Mouse (Mus musculus): ENCODE data around the gene Repin1. TPM values are rescaled to one million over a fixed set of nuclear protein-coding genes. Genes with fewer than 3 reads are reported as not detected.
"Not testable (repeated sequence)": the region's sequence is repeated elsewhere in the genome, so short reads cannot be mapped to it uniquely, and the experiment has no call there.

Gene Repin1
- total RNA-seq, 2 experiments from 2014 or later: 48.5 to 50.5 TPM

DNA sequence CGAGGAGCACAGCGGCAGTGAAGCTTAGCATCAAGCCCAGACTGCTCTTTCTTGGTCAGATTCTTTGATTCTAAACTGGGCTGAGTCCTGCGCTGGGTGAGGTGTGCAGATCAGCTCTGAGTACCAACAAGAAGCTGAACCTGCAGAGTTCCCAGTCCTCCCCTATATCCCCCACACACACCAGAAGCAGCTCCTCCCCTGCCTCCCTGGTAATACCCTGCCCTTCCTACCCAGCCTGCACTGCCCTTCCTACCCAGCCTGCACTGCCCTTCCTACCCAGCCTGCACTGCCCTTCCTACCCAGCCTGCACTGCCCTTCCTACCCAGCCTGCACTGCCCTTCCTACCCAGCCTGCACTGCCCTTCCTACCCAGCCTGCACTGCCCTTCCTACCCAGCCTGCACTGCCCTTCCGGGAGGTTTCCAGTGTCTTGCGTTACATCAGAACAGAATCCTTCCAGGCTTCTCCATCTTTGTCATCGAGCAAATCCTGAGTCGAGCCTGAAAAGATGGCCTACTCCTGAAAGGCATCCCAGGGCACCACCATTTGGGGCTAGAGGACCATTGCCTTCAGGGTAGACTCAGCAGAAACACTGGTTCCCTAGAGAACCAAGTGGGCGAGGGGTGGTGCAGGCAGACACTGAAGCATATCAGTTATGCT, 28.6 kb downstream of the Repin1 start:
- not testable (repeated sequence) for DNase-seq

DNA sequence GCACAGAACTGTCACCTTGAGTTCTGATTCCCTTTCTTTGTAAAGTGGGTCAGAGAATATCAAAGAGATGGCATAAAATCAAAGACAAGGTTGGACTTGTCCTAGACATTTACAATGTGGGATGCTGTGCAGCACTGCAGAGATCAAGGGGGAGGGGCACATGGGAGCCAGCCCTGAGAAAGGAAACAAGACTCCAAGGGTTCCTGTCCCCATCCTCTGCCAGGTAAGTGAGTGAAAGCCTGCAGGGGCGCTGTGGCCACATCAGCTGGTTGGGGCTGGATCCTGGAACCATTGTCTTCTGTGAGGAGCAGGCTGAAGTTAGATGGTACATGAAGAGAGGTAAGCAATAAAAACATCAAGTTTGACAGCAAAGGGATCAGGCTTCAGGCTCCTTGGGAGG, 29.8 kb downstream of the Repin1 start:
- peak; percentile 63 to 75 for DNase-seq

GRCm38 (mm10) chr6:48626464-48626863, 32.8 kb downstream of the Repin1 start, which contains the start of gene AI854703:
AI854703 (plus strand) TSS chr6:48626764.
- DNase-seq: no peak

DNA sequence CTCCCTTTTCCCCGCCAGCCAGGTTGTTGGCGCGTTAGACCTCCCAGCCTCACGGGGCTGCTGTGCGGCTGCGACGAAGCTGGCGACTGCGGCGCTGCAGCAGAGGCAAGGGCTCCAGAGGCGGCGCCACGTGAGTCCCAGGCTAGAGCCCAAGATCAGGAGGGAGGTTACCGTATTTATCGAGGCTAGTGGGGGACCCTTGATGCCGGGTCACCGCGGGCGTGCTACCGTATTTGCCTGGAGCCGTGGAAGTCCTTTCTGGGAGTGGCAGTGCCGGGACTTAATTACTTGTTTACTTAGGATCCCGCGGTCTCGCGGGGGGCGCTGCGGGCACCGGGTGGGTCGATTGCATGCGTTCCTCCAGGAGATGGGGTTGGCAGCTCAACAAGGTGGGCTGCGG, 33.3 kb downstream of the Repin1 start:
- peak; percentile 68 to 79 for DNase-seq

DNA sequence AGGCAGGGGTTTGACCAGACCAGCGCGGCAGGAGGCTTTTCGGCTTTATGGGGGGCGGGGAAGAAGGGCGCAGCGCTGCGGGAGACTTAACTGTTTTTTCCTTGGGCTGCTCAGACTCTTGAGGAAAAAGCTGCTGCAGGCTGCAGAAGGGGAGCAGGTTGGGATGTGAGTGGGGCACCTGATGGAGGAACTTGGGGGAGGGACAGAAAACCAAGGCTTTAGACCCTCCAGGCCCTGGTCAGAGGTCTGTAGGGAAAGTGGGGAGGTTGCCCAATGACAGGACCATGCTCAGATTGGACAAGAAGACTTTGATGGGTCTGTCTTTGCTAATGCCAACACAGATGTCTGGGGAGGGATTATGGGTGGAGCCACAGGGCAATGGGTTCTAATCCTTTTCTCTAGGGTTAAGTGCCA, 33.8 kb downstream of the Repin1 start:
- peak in 1 of 2 experiments; percentile 28 for DNase-seq

GRCm38 (mm10) chr6:48628377-48628776, 34.7 kb downstream of the Repin1 start:
- DNase-seq: no peak

- DNase-seq: peak; percentile 21 to 34
Measured at GRCm38 (mm10) chr6:48628808-48629660, 35.4 kb downstream of the Repin1 start.

DNA sequence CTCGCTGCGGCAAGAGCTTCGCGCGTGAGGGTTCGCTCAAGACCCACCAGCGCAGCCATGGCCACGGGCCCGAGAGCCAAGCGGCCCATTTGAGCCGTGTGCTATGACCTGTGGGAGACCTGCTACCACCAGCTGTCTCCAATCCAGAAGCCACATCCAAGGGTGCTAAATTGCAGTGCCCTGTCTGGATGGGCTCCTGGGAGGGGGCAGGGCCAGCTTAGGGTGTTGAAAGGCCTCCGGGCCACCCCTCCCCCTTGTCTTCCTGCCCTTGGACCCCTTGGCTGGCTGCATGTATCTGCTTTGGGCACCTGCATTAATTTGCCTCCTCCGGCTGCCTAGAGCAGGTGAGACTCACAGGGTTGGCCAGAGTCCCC, 36.0 kb downstream of the Repin1 start:
- DNase-seq: no peak

- no peak for DNase-seq
Measured at GRCm38 (mm10) chr6:48630831-48631230, 37.1 kb downstream of the Repin1 start.

DNA sequence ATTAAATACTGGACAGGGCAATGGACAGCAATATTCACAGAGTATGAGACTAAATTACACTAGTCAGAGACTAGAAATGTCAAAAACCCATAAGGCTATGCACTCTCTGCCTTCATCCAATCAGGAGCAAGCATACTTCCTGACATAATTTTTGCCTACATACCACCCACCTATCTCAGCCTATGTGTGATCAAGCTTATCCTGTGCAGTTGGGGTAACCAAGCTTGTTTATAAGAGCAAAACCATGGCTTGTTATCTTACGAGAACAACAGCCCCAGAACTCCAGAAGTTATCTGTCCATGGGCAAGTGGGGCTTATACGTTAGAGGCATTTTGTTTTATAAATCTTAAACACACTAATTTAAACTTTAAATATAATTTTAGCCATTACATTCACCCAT, 41.4 kb downstream of the Repin1 start:
- no peak for DNase-seq

DNA sequence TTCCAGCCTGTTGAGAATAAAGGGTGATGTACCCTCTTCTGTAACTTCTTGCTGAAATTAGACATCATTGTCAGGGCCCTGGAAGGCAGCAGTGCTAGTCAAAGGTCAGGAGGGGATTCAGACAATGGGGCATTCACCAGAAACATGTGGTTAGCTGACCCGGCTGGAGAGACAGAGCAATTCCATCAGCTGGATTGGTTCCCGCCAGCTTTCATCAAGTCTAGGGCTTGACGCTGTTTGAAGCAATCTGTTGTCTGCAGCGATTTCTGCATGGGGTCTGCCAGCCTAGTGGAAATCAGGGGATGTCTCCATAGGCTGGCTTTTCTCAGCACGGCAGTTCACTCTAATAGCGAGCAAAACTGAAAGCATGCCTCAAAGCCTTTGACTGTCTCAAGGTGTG, 42.8 kb downstream of the Repin1 start:
- no peak for DNase-seq

GRCm38 (mm10) chr6:48637811-48638500, 44.3 kb downstream of the Repin1 start:
- no peak for DNase-seq

- DNase-seq: no peak
Measured at GRCm38 (mm10) chr6:48638553-48638952, 44.9 kb downstream of the Repin1 start.

- no peak for DNase-seq
Measured at GRCm38 (mm10) chr6:48641391-48641790, 47.7 kb downstream of the Repin1 start.

DNA sequence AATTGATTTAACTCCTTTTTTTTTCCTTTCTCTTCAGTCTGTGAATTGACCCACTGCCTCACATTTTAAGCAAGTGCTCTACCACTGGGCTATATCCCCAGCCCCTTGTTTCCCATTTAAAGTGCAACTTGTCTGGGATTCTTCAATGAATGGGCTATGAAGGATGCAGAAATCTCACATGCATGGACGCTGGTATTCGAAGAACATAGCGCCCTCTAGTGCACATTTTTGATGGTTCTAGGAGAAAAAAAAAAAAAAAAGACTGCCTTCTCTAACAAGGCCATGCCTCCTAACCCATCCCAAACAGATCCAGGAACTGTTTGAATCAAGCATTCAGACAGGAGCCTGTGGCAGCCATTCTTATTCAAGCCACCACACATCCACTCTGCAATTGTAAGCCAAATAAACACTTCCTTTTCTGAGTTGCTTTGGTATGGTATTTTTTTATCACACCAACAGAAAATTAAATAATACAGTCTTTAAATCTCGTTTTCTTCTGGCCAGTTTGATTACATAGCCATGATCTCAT, 49.1 kb downstream of the Repin1 start:
- DNase-seq: peak in 1 of 2 experiments; percentile 44

DNA sequence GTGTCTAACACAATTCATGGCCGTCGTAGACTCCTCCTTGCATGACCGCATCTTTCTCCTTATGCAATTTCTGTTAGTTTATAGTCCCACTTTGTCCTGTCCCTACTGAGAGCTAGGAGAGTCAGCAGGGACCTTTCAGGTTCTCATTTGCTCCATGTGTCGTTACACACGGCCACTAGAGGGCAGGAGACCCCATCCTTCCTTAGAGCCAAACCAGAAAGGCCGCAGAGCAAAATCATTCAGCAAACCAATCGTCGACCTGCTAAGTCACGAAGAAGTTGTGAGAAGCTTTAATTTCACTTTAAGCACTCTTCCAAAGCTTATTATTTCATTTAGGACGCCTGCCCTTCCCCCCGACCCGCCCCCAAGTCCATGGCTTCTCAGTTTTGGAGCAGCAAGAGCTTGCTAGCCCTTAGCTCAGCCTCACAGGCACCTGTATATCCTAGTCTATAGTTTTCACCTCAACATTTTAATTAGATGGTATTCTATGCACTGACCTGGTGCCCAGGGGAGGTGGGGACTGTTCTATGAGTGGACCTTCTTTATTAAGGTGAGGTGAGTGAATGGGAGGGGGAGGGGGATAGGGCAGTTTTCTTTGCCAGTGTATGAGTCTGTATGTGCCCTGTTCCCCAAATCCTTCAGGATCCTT, 52.1 kb downstream of the Repin1 start:
- DNase-seq: peak; percentile 73 to 80

DNA sequence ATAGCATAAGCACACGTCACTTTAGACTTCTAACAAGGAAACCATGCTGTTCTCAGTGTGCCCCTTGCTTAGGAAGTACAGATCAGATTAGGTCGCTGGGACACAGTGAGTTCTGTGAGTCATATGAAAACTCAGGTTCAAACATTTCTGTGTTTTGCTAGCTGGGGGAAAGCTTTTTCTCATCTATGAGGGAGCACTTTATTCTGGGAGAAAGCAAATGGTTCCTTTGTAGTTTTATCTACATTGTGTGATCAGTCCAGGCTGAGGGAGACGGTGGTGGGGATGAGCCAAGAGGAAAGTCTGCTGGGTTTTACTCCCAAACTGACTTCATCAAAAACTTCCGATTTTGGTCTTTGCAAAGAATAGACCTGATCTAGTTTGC, 52.6 kb downstream of the Repin1 start:
- no peak for DNase-seq

DNA sequence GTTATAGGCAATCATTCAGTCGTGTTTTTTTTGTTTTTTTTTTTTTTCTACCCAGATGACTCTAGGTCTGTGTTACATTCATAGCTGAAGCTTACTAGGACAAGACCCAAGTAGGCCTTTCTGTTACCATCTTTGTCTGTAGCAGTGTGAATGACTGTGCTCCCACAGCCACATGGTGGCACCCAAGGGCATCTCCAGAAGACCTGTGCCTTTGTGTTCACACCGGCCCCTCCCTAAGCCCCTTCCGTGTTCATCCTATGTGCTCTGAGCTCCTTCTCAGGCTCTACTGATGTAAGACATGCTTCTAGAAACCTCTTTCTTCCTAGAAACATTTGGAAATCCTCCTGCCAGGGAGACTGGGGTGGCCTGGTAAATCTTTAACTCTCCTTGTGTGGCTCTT, 53.3 kb downstream of the Repin1 start, which contains the start of gene Gimap8:
TSS of gene Gimap8 (plus strand) at position 240 of the 400 bp plus-strand sequence.
- DNase-seq: peak; percentile 44 to 76

GRCm38 (mm10) chr6:48647611-48648010, 53.9 kb downstream of the Repin1 start:
- no peak for DNase-seq

Data from adrenal gland, postnatal 36 days (tissue).